Mouse (Mus musculus) CH12.LX (cell line): ENCODE measurements around the gene Tmem266.
A peak's percentile ranks its signal among the peaks of the same experiment; 100 is the strongest.

ENCODE experiments used
- CTCF ChIP-seq, 2 experiments: IDR thresholded peaks in 1 of 2; conservative IDR thresholded peaks in 1 of 2; 2 replicates each; pipeline ENCODE4 v1.5.1; 2011 to 2012; ENCODE audit warnings: low read depth in 2 of 2, low read length in 2 of 2, improper control_type of control experiment in 1 of 2, inconsistent platforms in 1 of 2, mild to moderate bottlenecking in 1 of 2, moderate library complexity in 1 of 2
- ELF1 ChIP-seq: IDR thresholded peaks from 2 replicates; pipeline ENCODE4 v1.6.1; 2014; ENCODE audit warnings: low read depth, mild to moderate bottlenecking, inconsistent platforms, low read length, improper control_type of control experiment
- UBTF ChIP-seq: IDR thresholded peaks from 2 replicates; pipeline ENCODE4 v1.6.1; 2012; ENCODE audit warnings: low read depth, mild to moderate bottlenecking, inconsistent platforms, low read length, improper control_type of control experiment, moderate library complexity
- ZMIZ1 ChIP-seq: IDR thresholded peaks from 2 replicates; pipeline ENCODE4 v1.6.1; 2012; ENCODE audit warnings: low read depth, mild to moderate bottlenecking, inconsistent platforms, low read length, improper control_type of control experiment

GRCm38 (mm10) chr9:55325564-55326514 lies 874 bp upstream of the Tmem266 start:
- TF ChIP-seq UBTF (no peak), ELF1 (no peak), CTCF (conservative IDR thresholded peaks at IDR 0.05 in 1 of 2, IDR thresholded peaks at IDR 0.05 in 1 of 2; ENCODE audit: low read depth in 2 of 2, low read length in 2 of 2) (peak in 1 of 2 experiments; percentile 55; a peak in 2 of 4 replicates), ZMIZ1 (no peak)
